Mouse (Mus musculus) cerebellum, postnatal 14 days (tissue): ENCODE measurements at regions not wholly inside any gene's neighbourhood (a gene's known extent, or its start where the extent isn't known, plus 50 kb on each side); places are given as distances from the start of the nearest gene placed in this dataset.

Experiments used
- DNase-seq, 2 experiments: peaks; one replicate each; pipeline ENCODE4 v3.0.0; 2021; ENCODE audit warnings: mixed read lengths in 2 of 2

DNA sequence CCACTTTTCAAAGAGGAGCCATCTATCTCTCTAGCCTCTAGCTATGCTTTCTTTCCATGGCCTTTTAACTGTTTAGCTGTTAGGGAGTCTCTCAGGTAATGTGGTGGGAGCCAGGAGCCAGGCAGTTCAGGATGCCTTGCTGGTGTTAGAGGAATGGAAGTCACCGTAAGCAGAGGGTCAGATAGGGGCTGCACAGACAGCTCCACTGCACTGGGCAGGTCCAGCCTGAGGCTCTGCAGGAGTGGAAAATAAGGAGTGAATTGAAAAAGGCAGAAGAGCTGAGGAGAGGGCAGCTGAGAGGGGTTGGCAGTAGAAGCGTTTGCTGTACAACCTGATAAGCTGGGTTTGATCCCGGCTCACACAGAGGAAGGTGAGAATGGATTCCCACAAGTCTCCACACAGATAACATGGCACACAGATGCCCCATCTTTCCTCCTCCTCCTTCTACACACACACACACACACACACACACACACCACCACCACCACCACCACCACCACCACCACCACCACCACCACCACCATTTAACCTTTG lies 51.3 kb upstream of the Cpsf6 start:
- DNase-seq = no peak

DNA sequence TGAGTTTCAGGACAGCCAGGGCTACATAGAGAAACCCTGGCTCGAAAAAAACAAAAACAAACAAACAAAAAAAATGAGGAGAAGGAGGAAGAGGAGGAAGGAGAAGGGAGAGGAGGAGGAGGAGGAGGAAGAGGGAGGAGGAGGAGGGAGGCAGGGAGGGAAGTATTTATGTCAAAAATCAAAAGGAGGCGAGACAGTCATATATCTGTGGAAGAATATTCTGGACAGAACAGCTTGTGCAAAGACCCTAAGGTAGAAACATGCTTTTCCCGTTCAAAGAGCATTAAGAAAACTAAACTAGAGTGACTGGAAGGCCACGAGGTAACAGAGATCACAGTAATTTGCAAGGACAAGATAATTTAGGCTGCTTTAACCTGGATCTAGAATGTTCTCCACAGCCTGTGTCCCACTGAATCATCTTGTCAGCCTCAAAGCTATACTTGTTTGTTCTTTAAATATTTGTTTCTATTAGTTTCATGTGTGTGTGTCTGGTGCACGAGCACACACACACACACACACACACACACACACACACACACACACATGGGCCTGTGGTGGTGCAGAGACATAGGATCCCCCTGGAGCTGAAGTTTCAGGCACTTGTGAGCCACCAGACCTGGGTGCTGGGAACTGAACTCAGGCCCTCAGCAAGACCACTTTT lies 50.5 kb upstream of the Cpsf6 start:
- DNase-seq = no peak

DNA sequence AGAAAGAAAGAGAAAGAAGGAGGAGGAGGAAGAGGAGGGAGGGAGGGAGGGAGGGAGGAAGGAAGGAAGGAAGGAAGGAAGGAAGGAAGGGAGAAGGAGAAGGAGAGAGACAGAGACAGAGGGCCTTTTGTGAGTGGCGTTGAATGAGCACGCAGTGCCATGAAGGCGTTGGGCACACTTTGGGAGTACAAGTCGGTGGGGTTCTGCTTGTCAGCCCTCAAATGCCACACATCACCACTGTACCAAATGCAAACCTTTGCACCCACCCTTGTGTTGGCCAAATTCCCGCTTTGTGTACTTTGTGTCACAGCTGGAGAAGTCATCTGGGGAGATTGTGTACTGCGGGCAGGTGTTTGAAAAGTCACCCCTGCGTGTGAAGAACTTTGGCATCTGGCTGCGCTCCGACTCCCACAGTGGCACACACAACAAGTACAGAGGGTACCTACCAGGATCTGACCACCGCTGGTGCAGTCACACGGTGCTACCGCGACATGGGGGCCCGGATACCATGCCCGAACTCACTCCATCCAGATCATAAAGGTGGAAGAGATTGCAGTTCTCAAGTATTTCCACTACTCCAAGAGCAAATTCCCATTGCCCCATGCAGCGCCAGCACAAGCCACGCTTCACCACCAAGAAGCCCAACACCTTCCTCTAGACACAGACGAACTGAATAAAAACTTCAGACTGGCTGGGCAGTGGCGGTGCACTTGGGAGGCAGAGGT lies 49.8 kb upstream of the Cpsf6 start:
- no peak for DNase-seq
